Mouse (Mus musculus) induced T-regulatory cell, adult 2 months (primary cell): ENCODE measurements at regions not wholly inside any gene's neighbourhood (a gene's known extent, or its start where the extent isn't known, plus 50 kb on each side); places are given as distances from the start of the nearest gene placed in this dataset.

ENCODE experiments used
- DNase-seq: peaks from one replicate; pipeline ENCODE4 v3.0.0-alpha.2; 2012; ENCODE audit warnings: low read depth

DNA sequence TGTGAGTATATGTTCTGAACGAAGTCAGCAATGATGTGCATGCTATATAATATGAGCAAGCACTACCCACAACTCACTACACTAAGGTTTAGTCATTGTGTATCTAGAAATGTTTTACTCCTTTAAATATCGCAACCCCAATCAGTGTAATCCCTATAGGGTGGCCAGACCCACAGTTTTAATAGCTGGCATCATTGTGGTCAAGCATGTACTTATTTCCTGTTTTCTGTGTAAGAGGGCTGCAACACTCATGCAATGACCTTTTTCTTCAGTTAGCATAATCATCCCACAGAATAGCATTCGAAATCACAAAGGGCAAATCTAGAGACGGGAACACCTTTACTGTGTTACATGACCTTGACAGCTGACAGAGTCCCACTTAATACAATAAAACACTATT is 333.3 kb downstream of the Insc start:
- DNase-seq, result no peak

DNA sequence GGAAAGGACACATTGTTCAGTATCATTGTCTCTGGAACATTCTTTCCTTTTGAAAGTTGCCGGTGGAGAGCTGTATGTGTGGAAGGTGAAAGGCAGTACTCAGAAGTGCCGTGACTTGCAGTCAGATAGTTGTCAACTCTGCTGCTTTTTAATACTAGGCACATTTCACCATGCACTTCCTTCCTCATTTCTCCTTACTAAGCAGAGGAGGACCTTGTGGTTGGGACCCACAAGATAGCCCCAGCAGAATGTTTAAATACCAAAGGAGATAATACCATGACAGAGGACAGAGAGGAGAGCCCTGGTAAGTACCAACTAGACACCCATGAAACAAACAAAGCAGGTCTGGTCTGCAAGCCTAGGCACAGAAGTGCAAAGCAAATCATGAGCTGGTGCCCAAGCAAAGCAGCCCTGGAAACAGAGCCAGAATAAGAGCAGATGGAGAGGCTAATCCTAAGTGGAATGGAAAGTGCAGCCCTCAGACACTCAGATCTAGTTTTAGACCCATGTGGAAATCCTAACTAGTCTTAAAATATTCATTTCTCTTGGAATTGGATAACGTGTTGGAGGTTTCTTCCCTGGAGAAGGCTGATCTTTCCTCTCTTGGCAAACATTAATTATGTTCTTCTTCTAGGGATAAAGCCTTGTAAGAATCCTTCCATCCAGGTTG is 341.4 kb downstream of the Insc start:
- no peak for DNase-seq

DNA sequence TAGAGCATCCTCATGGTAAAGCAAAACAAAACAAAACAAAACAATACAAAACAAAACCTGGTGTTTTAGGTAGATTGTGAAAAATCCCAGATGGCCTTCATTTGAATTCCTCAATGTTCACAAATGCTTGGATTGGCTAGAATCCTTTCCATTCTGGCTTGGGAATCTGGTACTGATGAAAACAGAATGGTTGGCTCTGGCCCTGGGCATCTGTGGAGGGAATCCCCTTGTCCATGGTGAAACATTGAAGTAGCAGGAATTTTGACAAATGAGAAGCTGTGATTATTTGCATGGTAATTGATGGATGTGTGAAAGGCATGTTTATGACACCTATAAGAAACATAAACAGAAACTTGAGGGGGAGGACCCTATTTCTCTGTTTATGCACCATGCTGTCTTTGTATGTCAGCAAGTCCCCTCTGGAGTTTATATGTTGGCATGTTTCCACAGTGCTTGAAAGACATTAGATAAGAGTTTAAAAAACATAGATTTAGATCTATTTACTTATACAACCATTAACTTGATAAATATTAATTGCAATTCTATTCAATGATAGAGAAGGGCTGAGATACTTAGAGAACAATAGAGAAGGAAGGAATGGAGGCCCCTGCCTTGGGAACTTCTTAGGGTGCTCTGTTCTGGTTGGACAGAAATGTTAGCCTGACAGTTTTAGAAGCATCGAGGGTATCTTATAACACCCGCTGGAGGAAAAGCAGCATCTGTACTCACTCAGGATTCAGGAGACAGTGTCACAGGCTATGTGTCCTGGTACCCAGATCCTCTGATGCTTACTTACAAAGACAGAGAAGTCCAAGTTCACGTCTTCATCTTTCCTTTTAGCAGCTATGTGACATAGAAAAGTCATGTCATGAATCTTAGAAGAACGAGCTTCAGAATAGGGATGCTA is 343.3 kb downstream of the Insc start:
- no peak for DNase-seq

DNA sequence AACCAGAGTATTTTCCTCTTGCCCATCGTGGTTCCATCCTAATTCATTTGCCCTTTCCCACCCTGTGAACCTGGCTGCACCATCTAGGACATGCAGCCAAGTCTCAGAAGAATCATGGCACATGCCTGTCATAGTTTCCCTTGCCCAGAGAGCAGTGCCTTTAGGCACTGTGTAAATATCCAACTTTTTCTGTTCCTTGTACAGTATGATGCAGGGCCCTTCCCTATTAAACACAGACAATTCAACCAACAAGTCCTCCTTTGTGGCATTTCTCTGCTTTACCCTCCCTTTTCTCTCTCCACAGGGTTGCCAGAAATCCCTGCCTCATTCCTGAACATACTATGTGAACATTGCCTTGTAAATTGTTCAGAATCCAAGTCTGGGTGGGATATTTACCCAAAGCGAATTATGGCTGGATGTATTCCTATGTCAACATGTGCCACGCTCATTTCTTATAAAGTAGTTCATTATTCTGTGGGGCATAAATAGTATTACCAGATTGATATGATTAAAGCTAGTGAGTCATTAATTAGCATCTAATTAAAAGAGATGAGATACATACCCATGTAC is 349.1 kb downstream of the Insc start:
- no peak for DNase-seq

DNA sequence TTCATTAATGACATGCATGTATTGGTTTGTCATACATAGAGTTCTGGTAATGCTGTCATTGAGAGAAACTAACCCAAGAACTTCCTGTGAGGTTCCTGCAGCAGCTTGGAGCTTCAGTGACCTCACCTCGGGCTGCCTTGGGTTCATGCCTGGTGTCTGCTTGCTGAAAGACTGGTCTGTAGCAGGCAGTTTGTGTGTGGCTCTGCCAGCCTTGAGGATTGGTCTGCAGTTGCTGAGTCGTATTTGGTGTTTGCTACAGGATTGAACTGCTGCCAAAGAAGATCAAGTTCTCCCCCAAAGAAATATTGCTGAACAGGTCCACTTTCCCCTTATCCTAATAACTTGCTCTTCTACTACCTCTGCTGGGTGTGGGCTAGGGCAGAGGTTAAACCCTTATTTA is 362.5 kb downstream of the Insc start:
- no peak for DNase-seq

DNA sequence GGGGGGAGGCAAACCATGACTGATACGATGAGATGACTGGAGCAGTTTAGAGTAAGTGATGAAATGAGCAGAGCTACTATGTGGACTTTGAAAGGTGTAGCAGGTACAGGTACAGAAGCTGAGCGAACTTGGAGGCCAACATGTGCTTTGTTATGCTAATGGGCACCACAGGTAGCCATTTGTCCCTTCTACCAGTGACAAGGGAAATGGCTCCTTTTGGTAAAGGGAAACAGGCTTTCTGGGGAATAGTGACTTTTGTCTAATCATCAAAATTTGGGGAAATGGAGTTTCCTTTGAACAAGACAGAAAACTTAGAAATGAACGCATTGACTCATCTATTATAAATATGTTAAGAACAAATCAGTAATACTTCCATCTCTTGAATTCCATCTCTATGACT is 368.8 kb downstream of the Insc start:
- DNase-seq, result no peak

DNA sequence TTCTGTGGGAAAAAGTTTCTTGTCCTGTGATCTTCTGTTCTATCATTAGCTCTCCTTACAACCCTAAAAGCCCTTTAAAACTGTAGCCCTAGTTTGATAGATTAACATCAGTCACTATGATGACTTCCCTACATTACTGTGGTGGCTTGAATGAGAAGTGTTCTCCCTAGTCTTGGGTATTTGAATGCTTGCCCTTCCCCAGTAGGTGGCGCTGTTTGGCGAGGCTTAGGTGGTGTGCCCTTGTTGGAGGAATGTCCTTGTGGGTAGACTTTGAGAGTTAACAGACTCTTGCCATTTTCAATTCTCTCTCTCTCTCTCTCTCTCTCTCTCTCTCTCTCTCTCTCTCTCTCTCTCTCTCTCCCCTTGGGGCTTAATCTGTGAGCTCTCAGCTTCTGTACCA is 379.8 kb downstream of the Insc start:
- DNase-seq, result peak; percentile 9

DNA sequence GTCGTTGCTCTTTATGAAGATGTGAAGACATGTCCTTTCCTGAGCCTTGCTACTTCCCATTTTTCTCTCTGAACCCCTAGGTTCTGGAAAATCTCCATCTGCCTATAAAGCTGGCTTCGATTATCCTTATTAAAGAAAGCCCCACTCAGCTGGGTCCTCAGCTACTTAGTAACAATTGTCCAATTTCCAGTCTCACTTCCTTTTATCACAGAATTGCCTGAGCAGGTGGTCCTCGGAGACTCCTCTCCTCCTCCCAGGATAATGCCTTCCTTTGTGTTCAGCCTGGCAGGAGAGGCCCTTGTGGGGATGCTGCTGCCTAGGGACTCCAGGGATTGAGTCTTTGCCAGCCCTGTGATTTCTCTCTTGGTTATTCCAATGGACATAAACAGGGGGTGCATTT is 385.5 kb downstream of the Insc start:
- DNase-seq, result no peak

DNA sequence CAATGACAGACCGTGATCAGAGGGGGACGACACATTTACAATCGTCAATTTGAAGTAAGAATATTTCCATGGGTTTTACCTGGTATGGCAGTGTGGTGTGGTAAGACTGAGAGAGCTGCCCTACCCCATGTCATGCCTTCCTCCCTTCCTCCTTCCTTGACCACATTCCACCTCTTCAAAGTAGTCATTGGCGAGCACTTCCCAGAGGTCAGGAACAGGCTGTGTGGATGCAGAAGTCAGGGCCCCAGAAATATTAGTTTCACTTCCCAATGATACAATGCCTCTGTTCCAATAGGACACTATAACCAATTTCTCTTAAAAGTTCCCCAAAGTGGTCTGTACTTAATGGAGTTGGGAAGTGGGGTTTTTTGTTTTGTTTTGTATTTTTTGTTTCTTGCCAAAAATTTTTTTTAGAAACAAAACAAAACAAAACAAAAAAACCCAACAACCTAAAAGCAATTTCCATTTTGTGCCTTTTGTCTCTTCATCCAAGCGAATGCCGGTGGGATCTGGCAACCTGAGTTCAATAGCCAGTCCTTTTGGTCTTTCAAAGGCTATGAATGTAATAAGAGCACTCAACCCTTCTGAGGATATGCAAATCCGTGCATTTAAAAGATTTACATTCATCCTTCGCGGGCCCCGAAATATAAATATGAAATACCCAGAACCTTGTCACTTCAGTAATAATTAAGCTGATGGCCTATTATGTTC is 387.9 kb downstream of the Insc start:
- DNase-seq, result no peak

DNA sequence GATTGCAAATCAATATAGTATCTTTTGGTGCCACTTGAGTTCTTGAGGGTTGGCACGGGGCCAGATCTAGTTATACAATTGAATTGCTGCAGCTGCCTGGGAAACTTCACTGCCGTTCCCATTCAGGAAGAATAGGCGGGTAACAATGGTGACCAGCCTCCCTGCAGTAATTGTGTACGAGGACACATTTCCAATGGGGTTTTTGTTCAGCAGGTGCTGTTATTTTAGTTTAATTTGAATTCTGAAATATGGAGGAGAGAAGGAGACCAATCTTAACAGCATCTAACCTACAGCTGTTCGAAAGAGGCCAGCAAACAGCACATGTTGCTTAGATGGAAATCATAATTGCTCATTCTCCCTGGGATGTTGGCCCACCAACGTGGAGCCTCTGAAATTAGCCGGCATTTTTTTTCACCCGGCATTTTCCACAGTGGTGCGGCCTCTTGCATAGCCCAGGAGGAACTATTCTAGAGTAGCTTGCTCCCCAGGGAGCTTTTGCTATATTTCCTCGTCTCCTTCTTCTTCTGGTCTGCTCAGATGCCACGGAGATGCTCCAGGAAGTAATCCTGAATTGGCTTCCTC is 388.6 kb downstream of the Insc start:
- no peak for DNase-seq

DNA sequence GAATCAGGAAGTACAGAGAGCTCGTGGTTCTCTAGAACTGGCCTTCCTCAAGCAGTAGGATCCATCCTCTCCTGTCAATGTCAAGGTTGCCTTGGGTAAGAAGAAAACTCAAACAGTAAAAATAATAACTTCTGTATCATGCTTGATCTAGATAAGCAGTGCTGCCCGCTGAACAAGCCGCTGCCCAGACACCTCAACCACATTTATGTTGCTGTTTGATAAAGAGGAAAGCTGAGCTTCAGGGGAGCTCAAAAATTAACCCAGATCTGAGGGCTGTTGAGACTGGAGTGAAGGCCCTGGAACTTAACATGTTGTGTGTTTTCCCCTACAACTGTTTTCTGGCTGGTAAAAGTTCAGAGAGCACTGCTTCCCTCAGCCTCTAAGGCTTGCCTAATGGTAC is 389.1 kb downstream of the Insc start:
- DNase-seq, result no peak

DNA sequence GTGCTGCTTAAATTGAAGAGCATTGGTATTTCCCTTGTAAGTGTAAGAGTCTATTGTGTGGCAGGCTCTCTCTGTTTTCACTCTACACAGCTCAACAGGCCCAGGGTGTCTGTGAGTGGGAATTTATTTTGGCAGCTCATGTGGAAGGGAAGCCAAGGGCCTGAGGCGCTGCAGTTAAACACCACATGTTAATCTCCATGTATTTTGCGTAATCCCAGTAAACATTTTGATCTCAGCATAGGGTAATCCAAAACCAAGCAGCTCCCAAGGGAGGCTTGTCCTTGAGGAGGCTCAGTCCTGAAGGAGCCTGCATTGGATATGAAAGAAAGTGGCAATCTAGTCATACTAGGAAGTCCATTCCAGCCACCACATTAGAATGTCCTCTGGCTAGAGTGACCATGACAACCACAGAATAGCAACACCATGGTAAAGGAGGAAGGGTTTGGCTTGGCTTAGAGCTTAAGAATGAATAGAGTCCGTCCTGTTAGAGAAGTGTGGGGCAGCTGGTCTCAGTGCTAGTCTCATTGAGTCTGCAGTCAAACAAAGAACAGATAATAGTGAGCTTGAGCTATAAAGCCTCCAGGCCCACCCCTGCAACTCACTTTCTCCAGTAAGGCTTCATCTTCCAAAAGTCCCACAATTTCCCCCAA is 391.6 kb downstream of the Insc start:
- no peak for DNase-seq

DNA sequence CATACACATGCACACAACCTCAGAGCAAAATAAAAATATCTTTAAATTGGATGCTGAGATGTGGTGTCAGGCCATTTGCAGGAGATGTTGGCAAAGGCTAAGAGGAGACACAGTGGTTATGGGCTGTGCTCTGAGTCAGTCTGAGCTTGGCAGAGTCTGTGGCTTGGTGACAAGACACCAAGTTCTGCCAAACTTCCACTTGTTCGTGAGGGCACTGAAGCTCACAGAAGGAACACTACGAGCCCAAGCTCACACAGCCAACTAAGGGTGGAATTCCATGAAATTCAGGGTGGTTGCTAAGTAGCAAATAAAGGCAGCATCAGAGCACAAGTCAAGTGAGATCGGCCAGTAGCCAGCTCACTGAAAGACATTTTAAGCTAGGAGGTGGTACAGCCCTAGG is 396.8 kb downstream of the Insc start:
- DNase-seq, result no peak

DNA sequence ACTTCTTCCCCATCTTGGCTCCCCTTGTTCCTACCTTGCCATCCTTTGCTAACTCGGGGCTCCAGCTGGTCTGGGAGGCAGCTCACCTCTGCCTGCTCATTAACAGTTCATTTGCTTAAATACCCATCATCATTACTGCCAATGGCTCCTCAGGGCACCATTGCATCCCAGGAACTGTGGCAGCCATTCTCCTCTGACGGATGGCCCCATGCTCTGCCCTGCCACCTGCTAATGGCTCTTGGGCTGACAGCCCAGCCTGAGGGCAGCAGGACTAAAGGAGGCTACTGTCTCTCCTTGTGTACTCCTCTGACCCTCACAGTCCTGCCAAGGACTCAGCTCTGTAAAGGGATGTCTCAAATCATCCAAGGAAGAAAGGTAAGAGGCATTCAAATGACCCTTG is 398.7 kb downstream of the Insc start:
- DNase-seq, result no peak

DNA sequence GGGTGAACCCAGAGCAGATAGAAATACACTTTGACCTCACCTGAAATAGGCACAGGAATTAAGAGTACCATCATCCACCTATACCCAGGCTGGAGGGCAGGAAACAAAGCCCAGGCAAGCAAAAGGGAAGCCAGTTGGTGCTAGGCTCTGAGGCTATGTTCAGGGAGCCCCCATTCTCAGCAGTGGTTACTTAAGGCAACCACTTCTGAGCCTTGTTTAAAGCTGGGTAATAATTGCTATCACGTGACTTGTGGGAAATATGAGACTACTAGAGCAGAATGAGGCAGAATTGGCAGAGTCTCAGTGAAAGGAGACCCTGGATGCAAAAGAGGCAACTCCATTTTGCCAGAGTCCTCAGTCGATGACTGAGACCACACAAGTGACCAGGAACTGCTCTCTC is 401.5 kb downstream of the Insc start:
- DNase-seq, result no peak

DNA sequence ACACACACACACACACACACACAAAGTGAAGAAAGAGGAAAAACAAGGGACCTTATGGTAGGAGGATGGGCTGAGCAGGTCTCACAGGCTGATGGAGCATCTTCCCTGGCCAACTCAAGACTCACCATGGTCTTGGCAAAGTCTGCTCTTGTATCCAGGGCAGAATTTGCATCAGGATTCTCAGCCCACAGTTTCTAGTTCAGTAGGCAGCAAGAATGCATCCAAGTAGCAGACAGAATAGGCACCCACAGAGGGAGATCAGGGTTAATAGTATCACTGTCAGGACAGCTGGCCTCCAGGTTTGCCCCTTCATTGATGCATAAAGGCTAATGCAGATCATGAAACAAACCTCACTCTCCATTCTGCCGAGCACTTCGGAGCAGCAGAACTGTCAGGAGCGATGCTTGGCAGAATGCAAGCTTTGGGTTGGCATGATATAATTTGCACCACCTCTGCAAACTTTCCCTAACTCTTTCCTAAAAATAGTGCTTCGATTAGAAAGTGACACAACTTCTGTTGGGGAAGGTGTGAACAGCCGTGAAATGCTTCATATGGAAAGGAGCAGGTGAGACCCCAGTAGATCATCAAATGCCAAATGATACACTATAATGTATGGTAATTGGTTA is 404.0 kb downstream of the Insc start:
- no peak for DNase-seq

DNA sequence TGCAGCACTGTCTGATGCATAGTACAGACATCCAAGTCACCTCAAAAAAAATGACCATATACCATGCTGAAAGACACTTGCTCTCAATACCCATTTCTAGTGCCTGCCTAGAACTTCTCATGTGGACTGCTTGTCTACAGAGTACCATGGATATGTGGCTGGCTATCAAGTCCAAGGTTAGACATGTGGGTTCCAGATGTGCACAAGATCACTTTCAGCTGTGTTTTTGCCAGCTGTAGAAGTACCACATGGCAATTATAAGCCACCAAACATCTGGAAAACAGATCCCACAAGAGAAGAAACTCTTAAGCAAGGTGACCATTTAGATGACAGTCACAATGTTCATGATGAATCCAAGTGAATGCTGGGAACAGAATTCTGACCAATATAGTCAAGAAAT is 409.8 kb downstream of the Insc start:
- no peak for DNase-seq

DNA sequence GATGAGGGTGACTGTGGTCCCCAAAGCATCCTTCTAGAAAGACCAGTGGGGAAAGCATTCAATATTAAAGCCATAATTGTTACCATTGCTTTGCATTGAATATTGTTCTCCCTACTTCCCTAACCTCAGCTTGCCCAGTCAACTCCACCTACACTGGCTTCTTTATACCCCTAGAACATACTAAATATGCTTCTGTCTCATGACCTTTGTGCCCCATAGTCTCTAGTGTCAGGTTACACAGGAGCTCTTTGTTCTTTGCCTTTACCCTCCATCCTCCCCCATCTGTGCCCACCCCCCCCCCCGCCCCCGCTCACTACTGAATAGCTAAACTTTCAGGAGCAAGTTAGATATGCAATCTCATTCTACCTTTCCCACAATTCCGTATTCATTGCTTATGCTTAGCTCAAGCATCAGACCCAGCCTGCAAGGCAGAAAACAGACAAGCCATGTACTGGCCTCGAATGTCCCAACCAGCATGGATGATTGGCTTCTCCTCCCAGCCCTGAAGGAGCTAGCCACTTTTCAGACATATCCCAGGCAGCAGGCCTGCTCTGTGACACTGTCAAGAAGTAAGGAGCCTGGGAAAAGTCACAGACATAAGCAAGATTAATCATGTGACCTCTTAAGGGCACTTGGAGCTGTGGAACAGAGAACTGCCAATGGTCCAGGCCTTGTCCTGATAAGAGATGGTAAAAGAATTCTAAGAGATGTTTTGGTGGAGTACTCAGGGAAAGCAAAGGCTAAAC is 410.4 kb downstream of the Insc start:
- no peak for DNase-seq

DNA sequence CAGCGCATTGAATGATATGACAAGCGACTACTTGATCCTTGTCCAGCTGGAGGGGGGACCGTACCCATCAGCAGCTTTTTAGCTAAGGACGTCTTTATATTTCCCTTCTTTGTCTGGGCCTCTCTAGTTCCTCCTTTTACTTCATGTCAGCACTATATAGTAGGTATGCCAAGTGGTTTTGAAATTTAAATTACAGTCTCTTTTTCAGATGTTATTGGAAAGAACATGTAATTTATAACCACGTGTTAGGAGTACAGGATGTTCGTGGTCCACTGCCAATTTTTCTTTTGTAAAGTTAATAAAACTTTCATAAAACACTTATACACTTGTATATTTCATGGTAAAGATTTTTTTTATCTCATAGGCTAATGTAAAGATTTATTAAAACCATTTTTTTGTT is 426.5 kb downstream of the Insc start:
- no peak for DNase-seq

DNA sequence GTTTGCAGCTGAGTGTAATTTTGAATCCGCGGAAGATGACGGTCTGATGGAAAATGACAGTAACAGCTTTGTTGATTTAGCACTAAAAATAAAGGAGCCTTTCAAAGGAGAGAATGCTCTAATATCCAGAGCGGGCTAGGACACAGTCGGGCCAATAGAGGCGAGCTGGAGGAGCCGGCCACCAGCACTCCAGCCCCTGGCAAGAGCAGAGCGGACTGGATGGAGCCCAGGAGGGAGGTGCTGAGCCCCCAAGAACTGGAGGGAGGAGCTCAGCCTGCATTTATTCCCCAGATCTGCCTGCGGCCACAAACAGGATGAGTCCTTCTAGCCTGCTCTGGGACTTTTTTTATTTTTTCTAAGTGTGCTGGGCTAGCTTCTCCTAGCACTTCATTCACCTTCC is 426.9 kb downstream of the Insc start:
- no peak for DNase-seq

DNA sequence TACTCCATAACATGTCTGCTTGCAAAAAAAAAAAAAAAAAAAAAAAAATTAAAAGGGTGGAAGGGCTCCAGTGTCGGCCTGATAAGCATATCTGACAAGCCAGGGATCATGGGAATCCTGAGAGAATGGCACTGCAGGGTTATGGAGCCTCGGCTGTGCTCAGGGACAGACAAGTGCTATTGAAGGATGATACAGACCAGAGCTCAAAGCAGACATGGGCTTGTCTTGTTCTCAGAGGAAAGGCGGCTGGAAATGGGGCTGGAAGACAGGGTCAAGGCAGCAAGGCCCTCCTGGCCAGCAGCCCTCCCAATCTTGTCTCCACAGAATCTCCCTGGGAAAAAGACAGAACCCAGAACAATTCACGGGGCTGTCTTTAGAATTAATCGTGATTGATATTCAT is 449.0 kb downstream of the Insc start:
- DNase-seq, result no peak
